Mouse (Mus musculus): Measurements from ENCODE around the gene Atoh1. TPM values are rescaled to one million over a fixed set of nuclear protein-coding genes. Genes with fewer than 3 reads are reported as not detected.
A peak's percentile ranks its signal among the peaks of the same experiment; 100 is the strongest.

Atoh1 gene
- polyA plus RNA-seq (2015; fragmentation: Nextera tagmentation; extraction: Ambion mirVana), result 5.2 and 8.4 TPM in 2 replicates

DNA sequence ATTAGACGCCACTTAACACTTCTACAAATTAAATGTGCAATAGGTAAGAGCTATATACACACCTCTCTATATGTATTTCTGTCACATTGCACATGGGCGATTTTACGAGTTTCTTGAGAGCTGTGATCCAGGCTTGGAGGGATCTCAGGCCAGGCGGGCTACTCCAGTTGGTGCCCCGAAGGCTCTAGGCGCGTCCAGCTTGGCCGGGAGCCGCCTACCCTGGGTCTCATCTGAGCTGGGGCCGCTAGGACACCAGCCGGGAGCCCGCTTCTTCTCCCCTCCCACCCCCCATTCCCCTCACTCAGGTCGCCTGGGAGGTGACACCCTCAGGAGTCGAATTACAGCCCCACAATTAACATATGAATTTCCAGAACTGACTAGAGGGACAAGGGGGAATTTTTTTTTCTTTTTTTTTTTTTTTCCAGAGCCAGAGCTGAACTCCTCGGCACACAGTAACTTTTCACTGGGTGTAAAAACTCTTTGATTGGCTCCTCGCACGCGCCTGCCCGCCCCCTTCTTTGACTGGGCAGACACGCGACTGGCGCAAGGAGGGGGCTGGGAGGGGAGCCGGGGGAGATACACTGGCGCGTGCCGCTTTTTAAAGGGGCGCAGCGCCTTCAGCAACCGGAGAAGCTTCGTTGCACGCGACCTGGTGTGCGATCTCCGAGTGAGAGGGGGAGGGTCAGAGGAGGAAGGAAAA is at the start of gene Atoh1:
TSS of gene Atoh1 (plus strand) at position 627 of the 700 bp plus-strand sequence.
- H3K9me3 ChIP-seq (ENCODE audit: control insufficient read depth), result no peaks in the 10 kb centered on the region
- H3K9ac ChIP-seq (ENCODE audit: low read depth, low read length), result peak within 1 kb of the TSS; percentile 22; the same call in 1 of the 2 replicates
- peak within 1 kb of the TSS; percentile 88 for H3K4me2 ChIP-seq (replicated peaks; ENCODE audit: low read depth)
- H3K27me3 ChIP-seq (replicated peaks; ENCODE audit: control insufficient read depth, insufficient read depth, low read length), result peaks cover 66% of the 10 kb centered on the region
- no peak for TF ChIP-seq CTCF (IDR thresholded peaks at IDR 0.05; ENCODE audit: low read depth)
- ATAC-seq, result peak; percentile 61
- under 1% methylated on average over 34 of the region's 34 CpGs for WGBS
- H3K27ac ChIP-seq (ENCODE audit: low read depth, low read length), result no peak within 1 kb of the TSS; the same call in 1 of the 2 replicates
- H3K36me3 ChIP-seq (ENCODE audit: control insufficient read depth, insufficient read depth), result no peaks in the 10 kb centered on the region
- peak within 1 kb of the TSS; percentile 43 for H3K4me3 ChIP-seq (ENCODE audit: low read depth, low read length)
- H3K4me1 ChIP-seq (replicated peaks; ENCODE audit: control insufficient read depth, insufficient read depth, low read length), result no peaks in the 10 kb centered on the region; the same call in 1 of the 2 replicates

DNA sequence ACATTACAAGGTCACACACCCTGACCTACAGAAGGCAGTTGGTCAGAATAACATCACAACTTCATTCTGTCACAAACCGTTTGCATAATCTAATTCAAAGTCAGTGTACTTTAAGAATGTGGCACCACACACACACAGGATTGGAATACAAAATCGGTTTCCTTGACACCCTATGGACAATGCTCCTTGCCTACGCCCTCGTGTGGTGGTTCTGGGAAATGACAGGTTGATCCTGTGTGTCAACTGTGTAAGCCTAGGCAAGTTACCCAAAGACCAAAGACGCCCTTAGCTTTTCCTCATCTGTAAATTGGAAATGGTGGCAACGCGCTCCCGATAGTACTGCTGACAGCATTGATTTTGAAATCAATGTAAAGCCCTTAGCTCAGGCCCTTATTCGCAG is 45.0 kb upstream of the Atoh1 start:
- Histone ChIP-seq H3K9ac (ENCODE audit: low read depth, low read length) (no peak overlapping the region), H3K27ac (ENCODE audit: low read depth, low read length) (no peak overlapping the region), H3K9me3 (ENCODE audit: control insufficient read depth) (no peaks in the 10 kb centered on the region), H3K4me3 (ENCODE audit: low read depth, low read length) (no peak overlapping the region), H3K4me1 (replicated peaks; ENCODE audit: control insufficient read depth, insufficient read depth, low read length) (no peaks in the 10 kb centered on the region), H3K36me3 (ENCODE audit: control insufficient read depth, insufficient read depth) (no peaks in the 10 kb centered on the region), H3K27me3 (replicated peaks; ENCODE audit: control insufficient read depth, insufficient read depth, low read length) (no peaks in the 10 kb centered on the region; the same call in 1 of the 2 replicates), H3K4me2 (replicated peaks; ENCODE audit: low read depth) (no peak overlapping the region)
- peak; percentile 73 for TF ChIP-seq CTCF (IDR thresholded peaks at IDR 0.05; ENCODE audit: low read depth)
- 45% methylated on average over 9 of the region's 9 CpGs for WGBS
- no peak for ATAC-seq

DNA sequence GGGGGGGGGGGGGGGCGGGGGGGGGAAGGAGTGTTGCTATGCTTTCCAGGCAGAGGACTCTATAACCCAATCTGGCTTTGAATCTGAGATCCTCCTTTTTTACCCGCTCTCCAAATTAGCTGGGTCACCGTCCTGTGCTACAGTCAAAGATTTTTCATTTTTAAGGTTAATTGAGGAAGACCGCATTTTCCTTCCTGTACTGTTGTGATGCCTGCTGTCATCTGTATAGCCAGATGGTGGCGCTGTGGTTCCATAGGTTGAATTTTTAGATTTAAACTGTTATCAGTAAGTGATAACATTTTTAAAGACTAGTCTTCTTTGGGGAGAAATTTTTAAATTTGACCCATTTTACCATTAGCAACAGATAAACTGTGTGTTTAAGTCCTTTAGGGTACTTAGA is 44.0 kb upstream of the Atoh1 start:
- no peak overlapping the region for H3K27ac ChIP-seq (ENCODE audit: low read depth, low read length)
- no peak for ATAC-seq
- H3K4me1 ChIP-seq (replicated peaks; ENCODE audit: control insufficient read depth, insufficient read depth, low read length), result no peaks in the 10 kb centered on the region
- H3K36me3 ChIP-seq (ENCODE audit: control insufficient read depth, insufficient read depth), result no peaks in the 10 kb centered on the region
- peak; percentile 82 for TF ChIP-seq CTCF (IDR thresholded peaks at IDR 0.05; ENCODE audit: low read depth)
- H3K27me3 ChIP-seq (replicated peaks; ENCODE audit: control insufficient read depth, insufficient read depth, low read length), result no peaks in the 10 kb centered on the region; the same call in 1 of the 2 replicates
- no peaks in the 10 kb centered on the region for H3K9me3 ChIP-seq (ENCODE audit: control insufficient read depth)
- 7% methylated on average over 4 of the region's 5 CpGs for WGBS
- no peak overlapping the region for H3K4me2 ChIP-seq (replicated peaks; ENCODE audit: low read depth)
- no peak overlapping the region for H3K9ac ChIP-seq (ENCODE audit: low read depth, low read length)
- H3K4me3 ChIP-seq (ENCODE audit: low read depth, low read length), result no peak overlapping the region

DNA sequence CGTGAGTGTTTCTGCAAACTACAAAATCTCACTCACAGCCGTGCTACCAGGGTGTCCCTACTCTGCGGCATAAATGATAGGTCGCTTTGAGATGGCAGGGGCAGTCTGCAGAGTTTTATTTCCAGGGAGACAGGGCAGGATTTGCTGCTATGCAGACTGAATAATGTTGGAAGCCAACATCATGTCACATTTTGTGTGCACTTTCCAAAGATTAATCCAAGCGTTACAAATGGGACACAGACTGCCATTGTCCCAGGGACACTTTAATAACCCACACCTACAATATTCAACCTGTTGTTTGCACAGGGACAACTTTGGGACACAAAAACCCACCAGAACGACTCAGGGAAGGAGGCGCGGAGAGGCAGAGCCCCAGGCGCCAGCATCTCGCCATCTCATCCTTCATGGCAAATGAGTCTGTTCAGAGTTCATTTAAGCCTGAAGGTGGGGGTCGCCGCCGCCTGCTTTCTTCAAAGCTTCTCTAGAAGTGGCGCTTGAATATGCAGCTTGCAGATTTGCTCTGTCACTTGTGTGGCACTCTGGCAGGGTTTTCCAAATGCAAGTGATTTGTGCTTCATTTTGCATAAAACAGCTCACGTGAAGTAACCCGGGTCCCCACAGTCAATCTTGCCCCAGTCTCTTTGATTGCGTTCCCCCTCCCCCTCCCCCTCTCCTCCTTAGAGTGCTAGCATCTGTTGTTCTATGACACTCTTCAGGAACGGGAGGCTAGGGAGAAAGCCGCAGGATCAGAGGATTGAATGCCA is 40.6 kb upstream of the Atoh1 start:
- 12% methylated on average over 19 of the region's 19 CpGs for WGBS
- no peak overlapping the region for H3K4me2 ChIP-seq (replicated peaks; ENCODE audit: low read depth)
- no peaks in the 10 kb centered on the region; the same call in 1 of the 2 replicates for H3K27me3 ChIP-seq (replicated peaks; ENCODE audit: control insufficient read depth, insufficient read depth, low read length)
- TF ChIP-seq CTCF (IDR thresholded peaks at IDR 0.05; ENCODE audit: low read depth), result no peak
- H3K4me1 ChIP-seq (replicated peaks; ENCODE audit: control insufficient read depth, insufficient read depth, low read length), result no peaks in the 10 kb centered on the region
- no peak overlapping the region for H3K4me3 ChIP-seq (ENCODE audit: low read depth, low read length)
- no peaks in the 10 kb centered on the region for H3K9me3 ChIP-seq (ENCODE audit: control insufficient read depth)
- H3K9ac ChIP-seq (ENCODE audit: low read depth, low read length), result no peak overlapping the region
- H3K36me3 ChIP-seq (ENCODE audit: control insufficient read depth, insufficient read depth), result no peaks in the 10 kb centered on the region
- no peak overlapping the region for H3K27ac ChIP-seq (ENCODE audit: low read depth, low read length)
- ATAC-seq, result no peak

DNA sequence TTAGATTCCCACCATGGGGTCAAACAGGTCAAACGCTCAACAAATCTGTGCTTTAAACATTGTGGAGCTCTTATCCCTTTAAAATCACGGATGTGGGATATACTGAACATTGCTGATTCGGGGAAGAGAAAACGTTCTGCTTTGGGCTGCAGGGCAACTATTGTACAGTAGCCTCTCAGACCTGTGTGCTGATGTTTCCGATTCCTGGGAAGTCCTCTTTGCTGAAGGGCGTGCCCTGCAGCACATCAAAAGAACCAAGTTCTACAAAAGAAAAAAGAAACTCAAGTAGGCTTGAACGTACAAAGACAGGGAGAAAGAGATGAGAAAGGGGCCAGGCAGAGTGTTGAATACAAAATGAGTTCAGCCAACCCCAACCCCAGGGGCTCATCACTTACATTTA is 34.2 kb upstream of the Atoh1 start:
- TF ChIP-seq CTCF (IDR thresholded peaks at IDR 0.05; ENCODE audit: low read depth), result no peak
- H3K27me3 ChIP-seq (replicated peaks; ENCODE audit: control insufficient read depth, insufficient read depth, low read length), result no peaks in the 10 kb centered on the region
- H3K4me2 ChIP-seq (replicated peaks; ENCODE audit: low read depth), result no peak overlapping the region
- no peaks in the 10 kb centered on the region for H3K36me3 ChIP-seq (ENCODE audit: control insufficient read depth, insufficient read depth)
- no peak overlapping the region for H3K9ac ChIP-seq (ENCODE audit: low read depth, low read length)
- no peaks in the 10 kb centered on the region for H3K4me1 ChIP-seq (replicated peaks; ENCODE audit: control insufficient read depth, insufficient read depth, low read length)
- H3K4me3 ChIP-seq (ENCODE audit: low read depth, low read length), result no peak overlapping the region
- no peak for ATAC-seq
- H3K27ac ChIP-seq (ENCODE audit: low read depth, low read length), result no peak overlapping the region
- H3K9me3 ChIP-seq (ENCODE audit: control insufficient read depth), result no peaks in the 10 kb centered on the region
- 61% methylated on average over 7 of the region's 7 CpGs for WGBS

DNA sequence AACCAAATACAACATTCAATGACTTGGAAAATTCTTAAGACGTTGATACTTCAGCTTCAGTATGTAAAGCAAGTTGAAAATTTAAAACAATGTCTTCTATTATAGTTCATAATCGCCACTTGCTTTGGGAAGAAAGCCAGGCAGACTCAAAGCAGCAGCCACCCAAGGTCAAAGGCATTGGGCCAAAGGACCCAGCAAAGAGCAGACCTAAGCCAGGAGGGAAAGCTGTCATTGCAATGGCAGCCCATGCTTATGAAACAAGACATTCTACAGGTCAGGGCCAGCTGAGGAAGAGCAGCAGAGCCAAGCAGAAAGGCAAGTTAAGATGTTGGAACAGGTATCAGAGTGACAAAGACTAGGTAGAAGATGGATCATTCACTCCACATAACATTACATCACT is 25.3 kb upstream of the Atoh1 start:
- H3K4me3 ChIP-seq (ENCODE audit: low read depth, low read length), result no peak overlapping the region
- no peak for ATAC-seq
- no peaks in the 10 kb centered on the region for H3K4me1 ChIP-seq (replicated peaks; ENCODE audit: control insufficient read depth, insufficient read depth, low read length)
- no peak for TF ChIP-seq CTCF (IDR thresholded peaks at IDR 0.05; ENCODE audit: low read depth)
- no peaks in the 10 kb centered on the region; the same call in 1 of the 2 replicates for H3K27me3 ChIP-seq (replicated peaks; ENCODE audit: control insufficient read depth, insufficient read depth, low read length)
- WGBS, result 71% methylated on average over 2 of the region's 2 CpGs
- H3K36me3 ChIP-seq (ENCODE audit: control insufficient read depth, insufficient read depth), result no peaks in the 10 kb centered on the region
- H3K9ac ChIP-seq (ENCODE audit: low read depth, low read length), result no peak overlapping the region
- H3K9me3 ChIP-seq (ENCODE audit: control insufficient read depth), result no peaks in the 10 kb centered on the region
- no peak overlapping the region for H3K27ac ChIP-seq (ENCODE audit: low read depth, low read length)
- H3K4me2 ChIP-seq (replicated peaks; ENCODE audit: low read depth), result no peak overlapping the region
